Mouse (Mus musculus): ENCODE data around the gene Foxn1.

The Foxn1 gene

GRCm38 (mm10) chr11:78386508-78387043 lies at the start of gene Foxn1:
Gene Foxn1, minus strand, starts transcription at chr11:78386558.
- in situ Hi-C loops (cut with MboI; ENCODE audit: low pct_unique_long_range_greater_than_20kb in 1 of 2, low sequenced_read_pairs in 2 of 2, unreplicated experiment in 1 of 2), result no loop called here

GRCm38 (mm10) chr11:78435776-78436349 lies 49.5 kb upstream of the Foxn1 start:
- in situ Hi-C loops (cut with MboI; ENCODE audit: low pct_unique_long_range_greater_than_20kb in 1 of 2, low sequenced_read_pairs in 2 of 2, unreplicated experiment in 1 of 2), result no loop called here

DNA sequence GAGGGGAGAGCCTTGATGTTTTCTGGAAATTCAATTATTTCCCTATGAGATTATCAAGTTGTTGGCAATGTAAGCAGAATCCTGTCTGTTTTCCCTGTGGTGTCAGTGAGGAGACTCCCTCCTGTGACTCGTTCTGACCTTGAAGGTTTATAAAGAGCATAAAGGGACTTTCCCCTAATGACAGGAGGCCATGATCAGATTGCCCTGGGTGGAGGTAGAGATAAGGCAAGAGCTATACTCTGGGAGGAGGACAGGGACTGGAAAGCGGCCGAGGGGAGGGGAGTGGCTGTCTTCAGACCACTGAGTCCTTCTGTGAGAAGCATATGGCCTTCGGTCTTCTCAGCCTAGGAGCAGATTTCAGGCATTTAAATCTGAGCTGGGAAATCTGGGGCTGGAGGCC lies 47.7 kb upstream of the Foxn1 start:
- in situ Hi-C loops (cut with MboI; ENCODE audit: low pct_unique_long_range_greater_than_20kb in 1 of 2, low sequenced_read_pairs in 2 of 2, unreplicated experiment in 1 of 2), result no loop called here

- in situ Hi-C loops (cut with MboI; ENCODE audit: low pct_unique_long_range_greater_than_20kb in 1 of 2, low sequenced_read_pairs in 2 of 2, unreplicated experiment in 1 of 2), result no loop called here
These were observed 44.8 kb upstream of the Foxn1 start for GRCm38 (mm10) chr11:78431176-78431575.

DNA sequence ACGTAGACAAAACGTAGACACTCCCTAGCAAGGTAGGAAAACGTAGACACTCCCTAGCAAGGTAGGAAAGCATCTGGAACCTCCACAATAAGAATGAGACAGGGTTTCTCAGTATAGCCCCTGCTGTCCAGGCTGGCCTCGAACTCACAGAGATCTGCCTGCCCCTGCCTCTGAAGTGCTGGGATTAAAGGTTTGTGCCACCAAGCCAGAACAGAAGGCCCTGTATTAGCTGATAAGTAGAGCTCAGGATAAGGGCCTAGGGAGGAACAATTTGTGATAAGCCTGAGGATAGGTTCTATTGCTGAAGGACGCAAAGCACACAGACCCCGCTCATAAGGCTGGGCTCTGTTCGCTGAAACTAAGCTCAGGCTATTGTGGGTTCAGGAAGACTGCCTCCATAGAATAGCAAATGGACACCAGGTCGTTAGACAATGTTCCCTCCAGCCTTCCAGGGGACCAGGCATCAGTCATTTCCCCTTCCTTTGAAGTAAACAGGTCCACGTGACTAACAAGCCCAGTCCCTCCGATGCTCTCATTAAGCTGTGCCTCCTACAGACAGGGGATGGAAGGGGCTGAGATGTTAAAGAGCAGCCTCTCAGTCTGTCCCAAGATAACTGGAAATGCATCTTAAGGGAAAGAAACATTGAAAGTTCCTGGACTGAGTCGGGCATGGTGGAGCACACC lies 44.0 kb upstream of the Foxn1 start:
- in situ Hi-C loops (cut with MboI; ENCODE audit: low pct_unique_long_range_greater_than_20kb in 1 of 2, low sequenced_read_pairs in 2 of 2, unreplicated experiment in 1 of 2), result no loop called here

DNA sequence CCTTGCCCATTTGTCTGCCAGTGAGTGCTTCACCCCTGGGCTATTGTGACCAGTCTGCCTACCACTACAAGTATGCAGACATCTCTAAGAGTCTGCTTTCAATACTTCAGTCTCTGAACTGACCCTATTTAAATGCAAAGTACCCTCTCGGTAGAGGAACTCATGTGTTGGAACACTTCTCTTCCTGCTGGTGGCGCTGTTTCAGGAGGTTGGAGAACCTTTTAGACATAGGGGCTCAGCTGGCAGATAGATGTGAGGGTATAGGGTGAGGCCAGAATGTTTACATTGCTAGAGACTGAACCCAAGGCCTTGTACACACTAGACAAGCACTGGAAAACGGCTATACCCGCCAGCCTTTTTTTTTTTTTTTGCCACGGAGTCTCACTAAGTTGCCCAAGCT lies 42.0 kb upstream of the Foxn1 start:
- in situ Hi-C loops (cut with MboI; ENCODE audit: low pct_unique_long_range_greater_than_20kb in 1 of 2, low sequenced_read_pairs in 2 of 2, unreplicated experiment in 1 of 2), result no loop called here

GRCm38 (mm10) chr11:78427655-78428054 lies 41.3 kb upstream of the Foxn1 start:
- in situ Hi-C loops (cut with MboI; ENCODE audit: low pct_unique_long_range_greater_than_20kb in 1 of 2, low sequenced_read_pairs in 2 of 2, unreplicated experiment in 1 of 2), result no loop called here

DNA sequence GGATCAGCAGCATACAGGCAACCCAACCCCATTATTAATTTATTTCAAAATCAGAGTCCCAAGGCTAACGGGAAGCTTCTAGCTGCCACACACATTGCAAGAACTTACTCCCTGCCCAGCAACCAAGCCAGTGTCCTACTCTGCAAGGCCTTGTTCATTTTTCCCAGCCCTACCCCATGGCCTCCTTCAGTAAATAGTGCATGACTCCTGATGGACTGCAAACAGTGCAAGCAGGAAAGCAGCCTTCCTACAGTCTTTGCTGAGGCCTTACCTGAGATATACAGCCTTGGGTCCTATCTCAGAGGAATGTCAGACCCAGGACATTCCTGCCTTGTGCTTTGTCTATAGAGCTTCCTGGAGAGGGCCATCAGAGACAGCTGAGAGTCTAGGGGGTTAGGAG lies 39.2 kb upstream of the Foxn1 start:
- in situ Hi-C loops (cut with MboI; ENCODE audit: low pct_unique_long_range_greater_than_20kb in 1 of 2, low sequenced_read_pairs in 2 of 2, unreplicated experiment in 1 of 2), result no loop called here

DNA sequence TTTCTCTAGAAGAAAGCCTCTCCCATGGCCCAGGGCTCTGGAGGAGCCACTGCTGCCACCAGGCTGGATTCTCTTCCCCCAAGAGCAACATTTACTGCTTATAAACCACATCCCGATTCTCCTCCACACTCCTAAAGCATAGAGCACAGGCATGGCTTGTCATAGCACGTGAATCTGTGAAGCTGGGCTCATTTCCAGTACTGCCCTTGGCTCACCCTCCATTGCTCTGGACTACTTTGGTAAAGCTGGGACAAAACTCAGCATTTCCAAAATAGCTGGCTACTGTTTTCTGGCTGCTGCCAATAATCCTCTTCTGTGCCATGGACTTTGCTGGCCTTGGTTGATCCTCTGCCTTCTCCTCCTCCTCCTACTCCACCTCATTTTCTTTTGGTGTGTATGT lies 38.0 kb upstream of the Foxn1 start:
- in situ Hi-C loops (cut with MboI; ENCODE audit: low pct_unique_long_range_greater_than_20kb in 1 of 2, low sequenced_read_pairs in 2 of 2, unreplicated experiment in 1 of 2), result no loop called here

DNA sequence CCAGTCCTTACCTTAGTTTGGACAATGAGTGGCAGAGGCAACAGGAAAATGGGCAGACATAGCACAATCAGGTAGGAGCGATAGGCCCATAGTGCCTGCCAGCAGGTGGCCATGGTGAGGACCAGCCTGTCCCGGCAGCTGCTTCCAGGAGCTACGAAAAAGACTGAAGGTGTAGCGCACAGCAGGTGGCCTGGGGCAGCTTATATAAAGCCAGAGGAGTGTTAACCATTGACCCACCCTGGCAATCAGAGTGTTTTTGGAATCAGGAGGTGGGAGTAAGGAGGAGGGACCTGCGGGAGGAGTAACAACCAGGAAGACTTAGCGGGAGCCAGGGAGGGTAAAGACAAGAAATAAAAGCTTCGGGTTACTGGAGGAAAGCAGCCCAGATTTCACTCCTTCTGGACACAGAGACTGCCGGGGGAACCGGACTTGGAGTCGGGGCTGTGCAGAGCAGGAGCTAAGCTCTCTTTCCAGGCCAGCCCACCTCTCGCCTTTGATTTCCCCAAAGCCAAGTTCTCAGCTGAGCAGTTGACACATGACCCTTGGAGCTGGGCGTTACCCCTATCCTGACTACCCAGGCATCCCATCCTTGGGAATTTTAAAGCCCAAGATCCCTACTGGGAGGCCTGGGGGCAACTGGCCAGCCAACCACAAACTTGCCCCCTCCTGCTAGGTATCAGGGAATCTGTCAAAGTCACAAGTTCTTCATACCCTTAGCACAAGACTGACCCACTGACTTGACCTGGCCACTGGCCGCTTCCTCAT lies 35.9 kb upstream of the Foxn1 start, which contains the start of gene Slc13a2:
Slc13a2 (minus strand) TSS at position 163 of the 765 bp plus-strand sequence.
- in situ Hi-C loops (cut with MboI; ENCODE audit: low pct_unique_long_range_greater_than_20kb in 1 of 2, low sequenced_read_pairs in 2 of 2, unreplicated experiment in 1 of 2), result no loop called here

DNA sequence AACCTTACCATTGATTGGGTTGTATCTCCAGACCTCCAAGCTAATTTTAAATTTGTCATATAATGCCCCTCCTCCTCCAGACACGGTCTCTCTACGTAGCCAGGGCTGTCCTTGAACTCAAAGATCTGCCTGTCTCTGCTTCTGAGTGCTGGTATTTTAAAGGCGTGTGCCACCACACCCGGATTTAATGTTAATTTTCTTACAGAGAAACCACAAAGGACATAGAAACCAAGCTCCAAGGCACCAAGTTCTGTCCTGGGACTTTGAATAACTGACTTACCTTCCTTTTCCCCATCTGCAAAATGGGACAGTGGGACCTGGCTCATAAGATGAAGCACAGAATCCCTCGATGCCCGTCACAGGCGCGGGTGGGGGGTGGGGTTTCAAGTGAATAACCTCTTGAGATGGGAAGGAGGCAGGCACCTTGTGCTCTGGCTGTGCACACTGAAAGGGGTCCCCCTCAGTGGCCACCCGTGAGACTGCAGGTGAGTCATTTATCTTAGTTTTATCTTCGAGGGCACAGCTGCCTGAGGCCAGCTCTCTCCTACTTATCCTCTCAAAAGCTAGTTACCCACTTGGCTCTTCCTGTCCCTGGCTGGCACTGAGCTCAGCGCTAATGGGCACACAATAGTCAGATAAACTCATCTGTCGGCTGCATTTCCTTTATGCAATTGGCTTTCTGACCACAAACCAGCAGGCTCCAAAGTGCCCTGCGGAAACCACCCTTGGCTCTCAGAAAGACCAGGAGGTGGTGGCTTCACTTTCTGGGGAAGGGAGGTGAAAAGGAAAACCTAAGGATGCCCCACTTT lies 35.0 kb upstream of the Foxn1 start:
- in situ Hi-C loops (cut with MboI; ENCODE audit: low pct_unique_long_range_greater_than_20kb in 1 of 2, low sequenced_read_pairs in 2 of 2, unreplicated experiment in 1 of 2), result no loop called here

DNA sequence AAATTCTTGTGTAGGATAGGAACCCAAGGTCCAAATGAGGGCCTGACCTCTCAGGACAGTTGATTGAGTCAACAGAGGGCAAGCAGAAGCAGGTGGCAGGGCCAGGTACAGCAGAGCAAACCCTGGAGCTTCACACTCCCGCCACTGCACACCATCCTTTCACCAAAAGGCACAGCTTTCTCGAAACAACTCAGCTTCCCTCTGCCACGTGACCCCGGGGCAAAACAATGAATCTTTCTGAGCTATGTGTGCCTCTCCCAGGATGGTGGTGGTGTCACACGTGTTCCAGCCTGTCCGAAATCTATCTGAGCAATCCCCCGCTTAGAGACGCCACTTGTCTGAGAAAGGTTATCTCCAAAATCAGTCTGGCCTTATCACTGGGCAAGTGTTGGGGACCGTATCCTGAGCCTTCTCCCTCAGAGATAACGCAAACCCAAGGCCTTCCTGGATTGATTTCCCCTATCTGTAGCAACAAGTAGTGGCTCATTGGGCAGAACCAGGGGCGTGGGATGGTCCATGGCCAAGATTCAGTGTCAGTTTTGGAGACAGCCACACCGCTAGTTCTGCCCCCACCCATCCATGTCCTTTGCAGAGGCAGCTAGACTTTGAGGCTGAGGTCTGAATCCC lies 34.0 kb upstream of the Foxn1 start:
- in situ Hi-C loops (cut with MboI; ENCODE audit: low pct_unique_long_range_greater_than_20kb in 1 of 2, low sequenced_read_pairs in 2 of 2, unreplicated experiment in 1 of 2), result no loop called here

GRCm38 (mm10) chr11:78416854-78417253 lies 30.5 kb upstream of the Foxn1 start:
- in situ Hi-C loops (cut with MboI; ENCODE audit: low pct_unique_long_range_greater_than_20kb in 1 of 2, low sequenced_read_pairs in 2 of 2, unreplicated experiment in 1 of 2), result no loop called here

- in situ Hi-C loops (cut with MboI; ENCODE audit: low pct_unique_long_range_greater_than_20kb in 1 of 2, low sequenced_read_pairs in 2 of 2, unreplicated experiment in 1 of 2), result no loop called here
These were observed 26.5 kb upstream of the Foxn1 start for GRCm38 (mm10) chr11:78412861-78413260.

DNA sequence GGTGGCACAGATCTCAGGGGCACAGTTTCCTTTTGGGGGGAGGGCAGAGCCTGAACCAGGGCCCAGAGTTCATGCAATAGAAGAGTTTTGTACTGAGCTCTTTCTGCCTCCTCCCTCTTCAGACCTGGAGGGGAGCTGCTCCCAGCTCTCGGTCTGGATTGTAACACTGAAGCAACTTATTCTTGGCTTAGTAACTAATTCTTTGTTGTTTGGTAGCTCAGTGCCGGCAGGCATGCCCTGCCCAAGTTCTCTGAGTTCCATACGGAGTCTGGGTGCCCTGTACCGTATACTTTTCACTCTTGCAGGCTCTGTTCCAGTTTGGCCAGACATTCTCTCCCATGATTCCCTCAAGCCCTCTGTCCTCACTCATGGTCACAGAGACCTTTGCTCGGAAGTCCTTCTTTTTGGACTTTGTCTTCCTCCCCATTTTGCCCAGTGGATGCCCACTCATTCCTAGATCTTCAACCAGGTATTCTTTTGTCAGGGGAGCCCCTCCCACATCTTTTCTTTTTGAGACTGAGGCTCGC lies 26.0 kb upstream of the Foxn1 start:
- in situ Hi-C loops (cut with MboI; ENCODE audit: low pct_unique_long_range_greater_than_20kb in 1 of 2, low sequenced_read_pairs in 2 of 2, unreplicated experiment in 1 of 2), result no loop called here

GRCm38 (mm10) chr11:78411606-78412323 lies 25.4 kb upstream of the Foxn1 start:
- in situ Hi-C loops (cut with MboI; ENCODE audit: low pct_unique_long_range_greater_than_20kb in 1 of 2, low sequenced_read_pairs in 2 of 2, unreplicated experiment in 1 of 2), result no loop called here
